Mouse (Mus musculus) G1E (cell line): Measurements from ENCODE around the gene Ly86. TPM values are rescaled to one million over a fixed set of nuclear protein-coding genes. Genes with fewer than 3 reads are reported as not detected.

ENCODE experiments used
- ATAC-seq: 2 replicates; pipeline ENCODE4 v1.8.0; 2016; ENCODE audit warnings: mild to moderate bottlenecking; ENCODE audit not compliant: insufficient number of reproducible peaks, poor library complexity, low FRiP score, severe bottlenecking; ENCODE audit errors: extremely low read depth
- DNase-seq: peaks from one replicate; pipeline ENCODE4 v3.0.0; 2012; ENCODE audit warnings: low spot score
- H3K27me3 ChIP-seq: 2 replicates; pipeline ENCODE4 v1.6.1; 2012; ENCODE audit warnings: mild to moderate bottlenecking, low read length, inconsistent platforms; ENCODE audit not compliant: insufficient read depth
- H3K36me3 ChIP-seq: replicated peaks from 2 replicates; pipeline ENCODE3; 2012; ENCODE audit warnings: mild to moderate bottlenecking, inconsistent platforms
- H3K4me1 ChIP-seq: 2 replicates; pipeline ENCODE4 v1.6.1; 2012; ENCODE audit warnings: low read depth, low read length, inconsistent platforms, mixed read lengths; ENCODE audit not compliant: insufficient read depth
- H3K4me3 ChIP-seq: 2 replicates; pipeline ENCODE4 v1.5.1; 2012; ENCODE audit warnings: low read depth, mild to moderate bottlenecking, inconsistent platforms, low read length, moderate library complexity, mixed read lengths
- H3K9me3 ChIP-seq: replicated peaks from 2 replicates; pipeline ENCODE4 v1.6.1; 2012; ENCODE audit warnings: inconsistent platforms
- CTCF ChIP-seq: IDR thresholded peaks from 2 replicates; pipeline ENCODE4 v1.5.1; 2012; ENCODE audit warnings: low read depth, low read length, inconsistent platforms, mixed read lengths
- GATA1 ChIP-seq: IDR thresholded peaks from 2 replicates; pipeline ENCODE4 v1.6.1; 2012; ENCODE audit warnings: borderline replicate concordance, low read length, inconsistent platforms, mixed read lengths
- GATA2 ChIP-seq: IDR thresholded peaks from 2 replicates; pipeline ENCODE4 v1.6.1; 2012; ENCODE audit warnings: low read depth, low read length, inconsistent platforms, borderline replicate concordance
- POLR2AphosphoS5 ChIP-seq: IDR thresholded peaks from 2 replicates; pipeline ENCODE4 v1.6.1; 2012; ENCODE audit warnings: low read depth, low read length, inconsistent platforms; ENCODE audit not compliant: insufficient replicate concordance
- TAL1 ChIP-seq: conservative IDR thresholded peaks from 2 replicates; pipeline ENCODE4 v1.6.1; 2012; ENCODE audit warnings: low read depth, low read length, inconsistent platforms, mixed read lengths
- polyA plus RNA-seq: library from polyadenylated mRNA; stranded (reverse); fragments of >175 nt; gene quantifications from 2 replicates; pipeline ENCODE4 v1.2.3, GENCODE M21; 2012
- total RNA-seq, 2 experiments: library from RNA; stranded (forward) in 1 of 2; stranded (reverse) in 1 of 2; fragments of 200-1000 nt in 1 of 2; fragments of >200 nt in 1 of 2; fragmentation: Nextera tagmentation in 1 of 2; gene quantifications; 2 replicates each; pipeline ENCODE4 v1.2.3; 2014 to 2017

Ly86 gene
- not detected in 2 replicates for total RNA-seq (2014; fragmentation: Nextera tagmentation)
- 0.06 and 0.22 TPM in 2 replicates for total RNA-seq (2017)
- polyA plus RNA-seq, result not detected in 2 replicates

DNA sequence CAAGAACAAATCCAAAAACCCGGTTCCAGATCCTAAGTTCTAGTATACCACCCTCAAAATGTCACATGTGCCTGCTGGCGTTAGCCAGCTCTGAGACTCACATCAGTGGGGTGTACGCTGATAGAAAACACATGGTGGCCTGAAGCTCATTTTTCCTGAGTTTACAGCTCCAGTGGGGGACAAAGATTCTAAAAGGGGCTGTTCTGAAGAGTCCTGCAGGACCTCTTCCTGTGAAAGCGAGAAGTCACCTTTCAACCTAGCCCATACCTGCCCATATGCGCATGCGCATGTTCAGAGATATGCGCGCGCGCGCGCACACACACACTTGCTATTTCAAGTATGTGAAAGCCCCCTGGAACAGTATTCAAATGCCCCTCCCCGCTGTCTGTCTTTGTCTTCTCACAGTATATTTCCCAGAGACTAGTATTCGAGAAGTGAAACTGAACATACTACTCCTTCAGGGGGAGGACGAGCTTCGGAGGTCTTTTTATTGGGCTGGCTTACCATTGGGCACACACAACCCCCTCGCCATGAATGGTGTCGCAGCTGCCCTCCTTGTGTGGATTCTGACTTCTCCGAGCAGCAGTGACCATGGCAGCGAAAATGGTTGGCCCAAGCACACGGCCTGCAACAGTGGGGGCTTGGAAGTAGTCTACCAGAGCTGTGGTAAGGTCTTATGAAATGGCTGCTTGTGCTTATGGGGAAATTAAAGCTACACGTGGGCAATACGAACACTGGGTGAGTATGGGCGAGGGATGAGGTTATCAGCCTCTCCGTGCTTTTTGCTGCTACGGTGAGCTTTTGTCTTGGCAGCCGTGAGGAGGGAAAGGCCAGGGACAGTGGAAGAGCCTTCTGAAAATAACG, at the start of gene Ly86:
TSS of gene Ly86 (plus strand) at position 300 of the 864 bp plus-strand sequence.
- ATAC-seq, result no peak
- no peak within 1 kb of the TSS for H3K4me3 ChIP-seq

DNA sequence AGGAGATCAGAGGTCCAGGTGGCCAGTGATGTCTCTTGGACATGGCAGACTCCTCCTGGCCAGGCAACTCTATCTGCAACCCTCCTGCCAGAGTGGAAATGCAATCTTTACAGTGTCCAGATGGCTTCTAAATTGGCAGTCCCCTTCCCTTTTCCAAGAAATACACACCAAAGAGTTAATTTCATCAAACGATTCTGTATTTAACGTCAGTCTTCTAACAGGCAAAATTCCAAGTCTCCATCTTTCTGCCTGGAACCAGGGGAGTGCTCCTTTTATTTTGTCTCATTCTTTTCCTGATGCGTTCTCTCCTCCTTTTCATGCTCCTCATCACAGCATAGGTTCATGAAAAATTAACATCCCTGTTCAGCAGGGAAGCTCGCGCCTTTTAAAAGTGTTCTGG, 47.1 kb upstream of the Ly86 start:
- no peaks in the 10 kb centered on the region for H3K36me3 ChIP-seq
- DNase-seq, result no peak
- H3K4me3 ChIP-seq, result no peak overlapping the region
- peaks cover 3% of the 10 kb centered on the region; the same call in 1 of the 2 replicates for H3K27me3 ChIP-seq
- no peak for TF ChIP-seq CTCF
- no peak for TF ChIP-seq TAL1
- no peak for TF ChIP-seq GATA2
- TF ChIP-seq POLR2AphosphoS5, result no peak
- TF ChIP-seq GATA1, result no peak
- no peaks in the 10 kb centered on the region for H3K4me1 ChIP-seq
- no peaks in the 10 kb centered on the region for H3K9me3 ChIP-seq
- no peak for ATAC-seq

More for the DNA sequence above, at the start of gene Ly86:
- no peaks in the 10 kb centered on the region for H3K4me1 ChIP-seq
- H3K27me3 ChIP-seq, result peaks cover 2% of the 10 kb centered on the region
- no peaks in the 10 kb centered on the region for H3K36me3 ChIP-seq
- no peaks in the 10 kb centered on the region for H3K9me3 ChIP-seq
- no peak for TF ChIP-seq CTCF
- TF ChIP-seq POLR2AphosphoS5, result no peak
- no peak for TF ChIP-seq TAL1
- TF ChIP-seq GATA2, result no peak
- no peak for DNase-seq

DNA sequence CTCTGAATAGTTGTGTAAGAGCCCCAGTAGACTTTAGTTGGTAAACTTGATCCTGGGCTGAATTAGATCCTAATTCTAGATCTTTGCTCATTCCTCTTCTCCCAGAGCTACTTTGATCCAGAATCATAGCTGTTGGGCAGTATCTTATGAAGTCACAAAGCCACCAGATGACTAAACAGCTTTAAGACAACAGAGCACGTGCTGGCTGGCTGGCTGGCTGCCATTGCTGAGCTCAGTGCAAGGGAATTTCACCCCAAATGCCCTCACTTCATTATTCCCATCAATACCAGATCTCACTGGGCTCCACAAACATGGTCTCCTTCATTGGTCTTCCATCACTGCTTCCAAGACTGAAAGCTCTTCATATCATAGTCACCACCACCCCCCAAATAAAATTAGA, 46.2 kb upstream of the Ly86 start:
- peaks cover 3% of the 10 kb centered on the region; the same call in 1 of the 2 replicates for H3K27me3 ChIP-seq
- no peak for ATAC-seq
- H3K4me3 ChIP-seq, result no peak overlapping the region
- H3K36me3 ChIP-seq, result no peaks in the 10 kb centered on the region
- no peaks in the 10 kb centered on the region for H3K9me3 ChIP-seq
- no peak for DNase-seq
- no peaks in the 10 kb centered on the region for H3K4me1 ChIP-seq
- no peak for TF ChIP-seq POLR2AphosphoS5
- no peak for TF ChIP-seq GATA1
- TF ChIP-seq TAL1, result no peak
- TF ChIP-seq CTCF, result no peak
- TF ChIP-seq GATA2, result no peak

DNA sequence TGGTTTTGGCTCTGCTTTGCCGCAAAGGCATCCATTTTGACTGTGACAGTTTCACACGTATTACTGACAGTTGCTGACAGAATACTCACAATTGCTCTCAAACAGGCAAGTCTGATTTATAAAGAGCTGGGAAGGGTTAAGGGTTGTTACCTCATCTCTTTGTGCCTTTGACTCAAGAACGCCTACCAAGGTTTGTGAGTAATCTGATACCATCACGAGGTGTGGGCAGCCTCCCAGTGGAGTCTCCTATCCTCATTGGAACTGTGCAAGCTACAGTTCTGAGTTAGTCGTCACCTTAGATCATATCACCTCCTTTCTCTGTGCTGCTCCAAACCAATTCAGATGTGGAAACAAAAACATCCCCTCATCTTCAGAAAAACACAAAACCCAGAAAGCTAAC, 42.1 kb upstream of the Ly86 start:
- TF ChIP-seq POLR2AphosphoS5 (no peak), TAL1 (no peak), GATA2 (no peak)
- no peaks in the 10 kb centered on the region for H3K9me3 ChIP-seq
- no peak for DNase-seq
- no peak overlapping the region for H3K4me3 ChIP-seq
- no peaks in the 10 kb centered on the region for H3K27me3 ChIP-seq
- H3K36me3 ChIP-seq, result no peaks in the 10 kb centered on the region
- no peak for ATAC-seq
- H3K4me1 ChIP-seq, result no peaks in the 10 kb centered on the region

DNA sequence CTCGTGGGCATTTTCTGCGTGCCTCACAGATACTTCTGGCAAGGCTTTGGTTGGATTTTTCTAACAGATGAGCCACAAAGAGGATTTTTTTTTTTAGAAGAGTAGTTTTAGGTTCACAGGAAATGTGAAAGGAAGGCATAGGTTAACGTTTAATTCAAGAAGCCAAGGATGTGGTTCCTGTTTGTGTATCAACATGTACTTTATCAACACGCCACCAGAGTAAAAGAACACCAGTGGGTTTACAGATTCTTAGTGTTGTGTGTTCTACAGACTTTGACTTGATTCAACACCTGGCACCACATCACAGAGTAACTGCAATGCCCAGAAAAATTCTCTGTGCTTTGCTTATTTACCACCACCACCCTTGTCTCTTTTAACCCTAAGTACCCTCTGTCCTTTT, 37.0 kb upstream of the Ly86 start:
- peaks cover 7% of the 10 kb centered on the region; the same call in 1 of the 2 replicates for H3K27me3 ChIP-seq
- no peak overlapping the region for H3K4me3 ChIP-seq
- TF ChIP-seq POLR2AphosphoS5, result no peak
- ATAC-seq (no peak), DNase-seq (no peak)
- H3K4me1 ChIP-seq, result no peaks in the 10 kb centered on the region
- no peaks in the 10 kb centered on the region for H3K9me3 ChIP-seq
- H3K36me3 ChIP-seq, result no peaks in the 10 kb centered on the region

DNA sequence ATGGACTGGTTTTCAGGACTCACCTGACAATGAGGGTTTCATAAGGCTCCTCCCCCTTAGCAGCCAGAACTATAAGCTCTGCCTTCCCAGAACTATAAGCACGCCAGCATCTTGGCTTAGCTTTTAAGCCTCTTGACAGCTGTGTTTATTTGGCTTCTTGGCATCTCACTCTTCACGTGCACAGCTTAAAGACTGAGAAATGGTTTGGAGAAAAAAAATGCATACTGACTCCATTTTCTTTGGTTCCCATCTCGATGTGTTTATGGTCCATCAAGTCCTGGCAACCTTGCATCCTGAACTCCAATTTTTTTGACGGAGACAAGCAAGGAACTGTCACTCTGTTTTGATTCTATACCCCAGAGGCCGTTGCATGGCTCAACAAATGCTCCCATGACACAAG, 35.7 kb upstream of the Ly86 start:
- Histone ChIP-seq H3K27me3 (peaks cover 7% of the 10 kb centered on the region; the same call in 1 of the 2 replicates), H3K4me3 (no peak overlapping the region), H3K9me3 (no peaks in the 10 kb centered on the region), H3K36me3 (no peaks in the 10 kb centered on the region), H3K4me1 (no peaks in the 10 kb centered on the region)
- no peak for TF ChIP-seq CTCF
- no peak for TF ChIP-seq POLR2AphosphoS5
- no peak for DNase-seq
- no peak for ATAC-seq

DNA sequence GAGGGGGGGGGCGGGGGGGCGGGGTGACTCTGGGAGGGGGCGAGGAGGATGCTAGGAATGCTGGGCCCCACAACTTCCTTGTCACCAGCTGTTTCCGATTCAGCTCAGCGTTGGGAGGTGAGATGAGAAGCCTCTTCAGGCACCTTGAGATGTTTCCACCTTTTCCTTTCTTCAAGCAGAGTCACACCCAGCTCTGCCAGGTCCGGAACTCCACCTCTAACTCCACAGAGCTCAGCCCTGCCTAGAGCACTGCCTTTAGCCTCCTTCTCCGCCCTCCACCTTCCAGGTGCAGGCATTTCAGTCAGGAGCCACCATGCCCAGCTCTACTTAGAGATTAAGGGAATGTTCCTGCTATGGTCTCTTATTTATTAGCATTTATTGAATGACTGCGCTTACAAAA, 34.7 kb upstream of the Ly86 start:
- Histone ChIP-seq H3K4me3 (no peak overlapping the region), H3K36me3 (no peaks in the 10 kb centered on the region), H3K27me3 (peaks cover 7% of the 10 kb centered on the region; the same call in 1 of the 2 replicates), H3K4me1 (no peaks in the 10 kb centered on the region), H3K9me3 (no peaks in the 10 kb centered on the region)
- no peak for ATAC-seq
- TF ChIP-seq CTCF (no peak), TAL1 (no peak), GATA2 (no peak), GATA1 (no peak), POLR2AphosphoS5 (no peak)
- DNase-seq, result no peak
